Mouse (Mus musculus) MEL (cell line): ENCODE measurements around the gene Lyrm7. TPM values are rescaled to one million over a fixed set of nuclear protein-coding genes. Genes with fewer than 3 reads are reported as not detected.

Experiments used
- DNase-seq: peaks from one replicate; pipeline ENCODE4 v3.0.0; 2011; ENCODE audit warnings: low read depth, low spot score
- H3K27ac ChIP-seq: 2 replicates; pipeline ENCODE4 v1.5.1; 2012; ENCODE audit warnings: low read depth, mild to moderate bottlenecking, control low read depth, low read length, moderate library complexity; ENCODE audit not compliant: control insufficient read depth
- H3K27me3 ChIP-seq, 2 experiments: fragments of 150-350 bp in 1 of 2; sonication (generic) in 1 of 2; 2 replicates each; pipeline ENCODE4 v1.6.1; 2012; ENCODE audit warnings: low read length in 2 of 2, mild to moderate bottlenecking in 2 of 2, improper control_type of control experiment in 1 of 2, moderate library complexity in 1 of 2; ENCODE audit not compliant: insufficient read depth in 2 of 2, control insufficient read depth in 1 of 2
- H3K36me3 ChIP-seq, 2 experiments: 2 replicates each; pipeline ENCODE4 v1.6.1; 2012 to 2014; ENCODE audit warnings: low read length in 2 of 2, improper control_type of control experiment in 1 of 2, inconsistent platforms in 1 of 2, mild to moderate bottlenecking in 1 of 2; ENCODE audit not compliant: insufficient read depth in 2 of 2, control insufficient read depth in 1 of 2
- H3K4me1 ChIP-seq, 2 experiments: fragments of 150-350 bp in 1 of 2; sonication (generic) in 1 of 2; 2 replicates each; pipeline ENCODE4 v1.6.1; 2012; ENCODE audit warnings: low read length in 2 of 2, improper control_type of control experiment in 1 of 2, mild to moderate bottlenecking in 1 of 2; ENCODE audit not compliant: insufficient read depth in 2 of 2, control insufficient read depth in 1 of 2
- H3K4me3 ChIP-seq, 2 experiments: fragments of 150-350 bp in 1 of 2; sonication (generic) in 1 of 2; 2 replicates each; pipeline ENCODE4 v1.5.1; 2012; ENCODE audit warnings: low read depth in 2 of 2, low read length in 2 of 2, mild to moderate bottlenecking in 2 of 2, moderate library complexity in 2 of 2, control low read depth in 1 of 2, improper control_type of control experiment in 1 of 2; ENCODE audit not compliant: control insufficient read depth in 1 of 2, insufficient read depth in 1 of 2
- H3K79me2 ChIP-seq: 2 replicates; pipeline ENCODE4 v1.6.1; 2012; ENCODE audit warnings: mild to moderate bottlenecking, low read length, moderate library complexity; ENCODE audit not compliant: control insufficient read depth, poor library complexity, insufficient read depth
- H3K9ac ChIP-seq: 2 replicates; pipeline ENCODE4 v1.6.1; 2012; ENCODE audit warnings: low read depth, mild to moderate bottlenecking, control low read depth, low read length, moderate library complexity; ENCODE audit not compliant: control insufficient read depth, poor library complexity, severe bottlenecking
- H3K9me3 ChIP-seq: fragments of 150-350 bp; sonication (generic); replicated peaks from 2 replicates; pipeline ENCODE4 v1.6.1; 2012; ENCODE audit warnings: mild to moderate bottlenecking, low read length, improper control_type of control experiment, moderate library complexity; ENCODE audit not compliant: insufficient read depth
- BHLHE40 ChIP-seq: IDR thresholded peaks from 2 replicates; pipeline ENCODE4 v1.6.1; 2012; ENCODE audit warnings: low read depth, mild to moderate bottlenecking, inconsistent platforms, low read length, improper control_type of control experiment, borderline replicate concordance
- CHD1 ChIP-seq: IDR thresholded peaks from 2 replicates; pipeline ENCODE4 v1.6.1; 2012; ENCODE audit warnings: low read depth, mild to moderate bottlenecking, inconsistent platforms, low read length, improper control_type of control experiment
- CHD2 ChIP-seq: IDR thresholded peaks from 2 replicates; pipeline ENCODE4 v1.6.1; 2011; ENCODE audit warnings: low read length, improper control_type of control experiment
- E2F4 ChIP-seq: IDR thresholded peaks from 2 replicates; pipeline ENCODE4 v1.6.1; 2011; ENCODE audit warnings: low read depth, low read length, improper control_type of control experiment, borderline replicate concordance
- ELF1 ChIP-seq: IDR thresholded peaks from 2 replicates; pipeline ENCODE4 v1.6.1; 2014; ENCODE audit warnings: low read depth, mild to moderate bottlenecking, inconsistent platforms, low read length, improper control_type of control experiment, moderate library complexity
- EP300 ChIP-seq, 2 experiments: IDR thresholded peaks; 2 replicates each; pipeline ENCODE4 v1.6.1; 2011; ENCODE audit warnings: improper control_type of control experiment in 2 of 2, low read length in 2 of 2, low read depth in 1 of 2, mild to moderate bottlenecking in 1 of 2
- ETS1 ChIP-seq: IDR thresholded peaks from 2 replicates; pipeline ENCODE4 v1.6.1; 2012; ENCODE audit warnings: low read depth, mild to moderate bottlenecking, inconsistent platforms, low read length, improper control_type of control experiment, moderate library complexity
- GATA1 ChIP-seq: IDR thresholded peaks from 2 replicates; pipeline ENCODE4 v1.6.1; 2011; ENCODE audit warnings: low read depth, low read length, improper control_type of control experiment
- HCFC1 ChIP-seq: IDR thresholded peaks from 2 replicates; pipeline ENCODE4 v1.6.1; 2012; ENCODE audit warnings: low read depth, mild to moderate bottlenecking, inconsistent platforms, low read length, improper control_type of control experiment, moderate library complexity
- JUND ChIP-seq: IDR thresholded peaks from 2 replicates; pipeline ENCODE4 v1.6.1; 2011; ENCODE audit warnings: low read depth, mild to moderate bottlenecking, improper control_type of control experiment, low read length
- MAX ChIP-seq: IDR thresholded peaks from 2 replicates; pipeline ENCODE4 v1.6.1; 2011; ENCODE audit warnings: low read length, improper control_type of control experiment
- MAZ ChIP-seq: IDR thresholded peaks from 2 replicates; pipeline ENCODE4 v1.6.1; 2012; ENCODE audit warnings: low read depth, mild to moderate bottlenecking, inconsistent platforms, low read length, improper control_type of control experiment
- MXI1 ChIP-seq: IDR thresholded peaks from 2 replicates; pipeline ENCODE4 v1.6.1; 2011; ENCODE audit warnings: mild to moderate bottlenecking, low read depth, low read length, improper control_type of control experiment
- MYB ChIP-seq: IDR thresholded peaks from 2 replicates; pipeline ENCODE4 v1.6.1; 2011; ENCODE audit warnings: mild to moderate bottlenecking, low read depth, low read length, improper control_type of control experiment
- MYC ChIP-seq: IDR thresholded peaks from 2 replicates; pipeline ENCODE4 v1.6.1; 2011; ENCODE audit warnings: low read depth, mild to moderate bottlenecking, low read length, improper control_type of control experiment, moderate library complexity
- NELFE ChIP-seq: IDR thresholded peaks from 2 replicates; pipeline ENCODE4 v1.6.1; 2011; ENCODE audit warnings: low read depth, low read length, improper control_type of control experiment
- NRF1 ChIP-seq: IDR thresholded peaks from 2 replicates; pipeline ENCODE4 v1.6.1; 2014; ENCODE audit warnings: low read depth, mild to moderate bottlenecking, inconsistent platforms, low read length, improper control_type of control experiment, moderate library complexity; ENCODE audit not compliant: poor library complexity, insufficient read depth, severe bottlenecking
- POLR2A ChIP-seq, 2 experiments: IDR thresholded peaks; 2 replicates each; pipeline ENCODE4 v1.6.1; 2011 to 2012; ENCODE audit warnings: low read length in 2 of 2, mild to moderate bottlenecking in 2 of 2, control low read depth in 1 of 2, improper control_type of control experiment in 1 of 2, low read depth in 1 of 2, moderate library complexity in 1 of 2; ENCODE audit not compliant: control insufficient read depth in 1 of 2, insufficient read depth in 1 of 2, poor library complexity in 1 of 2
- POLR2AphosphoS2 ChIP-seq: IDR thresholded peaks from 2 replicates; pipeline ENCODE4 v1.6.1; 2011; ENCODE audit warnings: low read length, improper control_type of control experiment
- POLR2AphosphoS5 ChIP-seq: IDR thresholded peaks from 2 replicates; pipeline ENCODE4 v1.6.1; 2012; ENCODE audit warnings: low read depth, borderline replicate concordance, mild to moderate bottlenecking, inconsistent platforms, low read length, moderate library complexity, mixed read lengths
- RCOR1 ChIP-seq: IDR thresholded peaks from 2 replicates; pipeline ENCODE4 v1.6.1; 2012; ENCODE audit warnings: low read depth, mild to moderate bottlenecking, inconsistent platforms, low read length, improper control_type of control experiment
- SIN3A ChIP-seq: IDR thresholded peaks from 2 replicates; pipeline ENCODE4 v1.6.1; 2012; ENCODE audit warnings: low read length, improper control_type of control experiment, inconsistent platforms
- TAL1 ChIP-seq: IDR thresholded peaks from 2 replicates; pipeline ENCODE4 v1.6.1; 2012; ENCODE audit warnings: mild to moderate bottlenecking, inconsistent platforms, low read length, moderate library complexity, mixed read lengths
- TCF12 ChIP-seq: IDR thresholded peaks from 2 replicates; pipeline ENCODE4 v1.6.1; 2014; ENCODE audit warnings: low read depth, mild to moderate bottlenecking, inconsistent platforms, low read length, improper control_type of control experiment, moderate library complexity
- UBTF ChIP-seq: IDR thresholded peaks from 2 replicates; pipeline ENCODE4 v1.6.1; 2012; ENCODE audit warnings: low read depth, mild to moderate bottlenecking, inconsistent platforms, low read length, improper control_type of control experiment, moderate library complexity, borderline replicate concordance; ENCODE audit not compliant: insufficient read depth
- USF1 ChIP-seq: IDR thresholded peaks from 2 replicates; pipeline ENCODE4 v1.6.1; 2014; ENCODE audit warnings: low read depth, mild to moderate bottlenecking, inconsistent platforms, low read length, improper control_type of control experiment, moderate library complexity
- USF2 ChIP-seq, 2 experiments: IDR thresholded peaks; 2 replicates each; pipeline ENCODE4 v1.6.1; 2011 to 2012; ENCODE audit warnings: improper control_type of control experiment in 2 of 2, low read length in 2 of 2, borderline replicate concordance in 1 of 2, inconsistent platforms in 1 of 2, low read depth in 1 of 2, mild to moderate bottlenecking in 1 of 2; ENCODE audit not compliant: insufficient read depth in 1 of 2
- ZC3H11A ChIP-seq: IDR thresholded peaks from 2 replicates; pipeline ENCODE4 v1.6.1; 2012; ENCODE audit warnings: low read depth, mild to moderate bottlenecking, inconsistent platforms, low read length, improper control_type of control experiment
- ZKSCAN1 ChIP-seq: IDR thresholded peaks from 2 replicates; pipeline ENCODE4 v1.6.1; 2012; ENCODE audit warnings: low read depth, mild to moderate bottlenecking, inconsistent platforms, low read length, improper control_type of control experiment, moderate library complexity
- ZNF384 ChIP-seq: IDR thresholded peaks from 2 replicates; pipeline ENCODE4 v1.6.1; 2012; ENCODE audit warnings: low read depth, mild to moderate bottlenecking, inconsistent platforms, low read length, improper control_type of control experiment
- polyA plus RNA-seq, 2 experiments: library from polyadenylated mRNA; stranded (reverse) in 1 of 2; unstranded in 1 of 2; fragments of >175 nt in 1 of 2; fragments of >200 nt in 1 of 2; gene quantifications; 2 replicates each; pipeline versions ENCODE4 v1.2.1 to v1.2.4; 2012; ENCODE audit warnings: low replicate concordance in 2 of 2, low read depth in 1 of 2; ENCODE audit not compliant: insufficient read length in 2 of 2, insufficient read depth in 1 of 2, missing spikeins in 1 of 2
- total RNA-seq: library from RNA; depleted of rRNA; stranded (reverse); fragments of 300-350 nt; gene quantifications from 2 replicates; pipeline ENCODE4 v1.2.3, GENCODE M21; 2012

Lyrm7 gene
- total and polyA plus RNA-seq, 3 experiments = 12.3 to 188 (median 20.9) TPM

GRCm38 (mm10) chr11:54867903-54868434, 7.3 kb upstream of the Lyrm7 start:
- Histone ChIP-seq H3K4me3 (peak overlapping the region in 1 of 2 experiments; percentile 69; a peak in 2 of 4 replicates), H3K9ac (peak overlapping the region; percentile 89; the same call in 1 of the 2 replicates), H3K79me2 (peaks cover 21% of the 10 kb centered on the region), H3K9me3 (no peaks in the 10 kb centered on the region), H3K27me3 (no peaks in the 10 kb centered on the region), H3K27ac (peak overlapping the region; percentile 26; the same call in 1 of the 2 replicates), H3K4me1 (peaks cover 7 to 24% of the 10 kb centered on the region in 2 experiments), H3K36me3 (peaks cover 6 to 26% of the 10 kb centered on the region in 2 experiments)
- DNase-seq = peak; percentile 77
- TF ChIP-seq ETS1 (no peak; the same call in 1 of the 2 replicates), ELF1 (no peak), EP300 (IDR thresholded peaks at IDR 0.05; ENCODE audit: low read depth in 1 of 2, low read length in 2 of 2) (no peak), JUND (0 out of 2 replicates have a peak, but pooled peaks have one; percentile 25), POLR2AphosphoS2 (0 out of 2 replicates have a peak, but pooled peaks have one; percentile 50), GATA1 (peak; percentile 58), NELFE (no peak), MXI1 (peak; percentile 35; the same call in 1 of the 2 replicates), MAZ (no peak)

- Histone ChIP-seq H3K27me3 (no peaks in the 10 kb centered on the region), H3K27ac (peak overlapping the region; percentile 89), H3K4me3 (peak overlapping the region; percentile 69 to 81), H3K9ac (peak overlapping the region; percentile 89), H3K36me3 (peaks cover 6 to 26% of the 10 kb centered on the region in 2 experiments), H3K79me2 (peaks cover 21% of the 10 kb centered on the region), H3K9me3 (no peaks in the 10 kb centered on the region), H3K4me1 (peaks cover 7 to 24% of the 10 kb centered on the region in 2 experiments)
- DNase-seq = peak; percentile 87
- TF ChIP-seq MXI1 = peak; percentile 54; the same call in 1 of the 2 replicates
- TF ChIP-seq GATA1 = no peak
- TF ChIP-seq ETS1 = no peak
- no peak for TF ChIP-seq ZC3H11A
- no peak for TF ChIP-seq MYB
- no peak for TF ChIP-seq CHD2
- no peak for TF ChIP-seq POLR2AphosphoS5
- no peak for TF ChIP-seq JUND
- TF ChIP-seq E2F4 = no peak
- no peak for TF ChIP-seq USF1
- no peak for TF ChIP-seq POLR2A (IDR thresholded peaks at IDR 0.05; ENCODE audit: control insufficient read depth in 1 of 2, insufficient read depth in 1 of 2, low read depth in 1 of 2, low read length in 2 of 2, poor library complexity in 1 of 2)
- TF ChIP-seq BHLHE40 = no peak
- no peak for TF ChIP-seq ZKSCAN1
- no peak for TF ChIP-seq NELFE
- no peak for TF ChIP-seq MAX
- TF ChIP-seq TAL1 = no peak
- TF ChIP-seq EP300 (IDR thresholded peaks at IDR 0.05; ENCODE audit: low read depth in 1 of 2, low read length in 2 of 2) = no peak
- TF ChIP-seq CHD1 = no peak
- TF ChIP-seq HCFC1 = peak; percentile 26; the same call in 1 of the 2 replicates
- TF ChIP-seq MYC = peak; percentile 27; the same call in 1 of the 2 replicates
- no peak for TF ChIP-seq TCF12
- peak; percentile 57 for TF ChIP-seq SIN3A
- TF ChIP-seq UBTF = peak; percentile 39; the same call in 1 of the 2 replicates
- no peak for TF ChIP-seq USF2 (IDR thresholded peaks at IDR 0.05; ENCODE audit: borderline replicate concordance in 1 of 2, insufficient read depth in 1 of 2, low read depth in 1 of 2, low read length in 2 of 2)
- no peak for TF ChIP-seq ZNF384
- no peak for TF ChIP-seq MAZ
- TF ChIP-seq NRF1 = no peak
- TF ChIP-seq RCOR1 = no peak; the same call in 1 of the 2 replicates
Observed at GRCm38 (mm10) chr11:54867049-54867385, 6.3 kb upstream of the Lyrm7 start.
